Mouse (Mus musculus) spleen, adult 2 months (tissue): ENCODE results near the gene Hfe.

ENCODE experiments used
- CTCF ChIP-seq: fragments of 200-500 bp; IDR thresholded peaks from 2 replicates; pipeline ENCODE4 v1.5.1; 2011; ENCODE audit warnings: mild to moderate bottlenecking, inconsistent platforms; ENCODE audit not compliant: insufficient read depth, insufficient read length, insufficient replicate concordance; ENCODE audit errors: extremely low read depth
- POLR2A ChIP-seq: fragments of 200-500 bp; IDR thresholded peaks from 2 replicates; pipeline ENCODE4 v1.6.1; 2011; ENCODE audit warnings: low read depth, low read length, inconsistent platforms

DNA sequence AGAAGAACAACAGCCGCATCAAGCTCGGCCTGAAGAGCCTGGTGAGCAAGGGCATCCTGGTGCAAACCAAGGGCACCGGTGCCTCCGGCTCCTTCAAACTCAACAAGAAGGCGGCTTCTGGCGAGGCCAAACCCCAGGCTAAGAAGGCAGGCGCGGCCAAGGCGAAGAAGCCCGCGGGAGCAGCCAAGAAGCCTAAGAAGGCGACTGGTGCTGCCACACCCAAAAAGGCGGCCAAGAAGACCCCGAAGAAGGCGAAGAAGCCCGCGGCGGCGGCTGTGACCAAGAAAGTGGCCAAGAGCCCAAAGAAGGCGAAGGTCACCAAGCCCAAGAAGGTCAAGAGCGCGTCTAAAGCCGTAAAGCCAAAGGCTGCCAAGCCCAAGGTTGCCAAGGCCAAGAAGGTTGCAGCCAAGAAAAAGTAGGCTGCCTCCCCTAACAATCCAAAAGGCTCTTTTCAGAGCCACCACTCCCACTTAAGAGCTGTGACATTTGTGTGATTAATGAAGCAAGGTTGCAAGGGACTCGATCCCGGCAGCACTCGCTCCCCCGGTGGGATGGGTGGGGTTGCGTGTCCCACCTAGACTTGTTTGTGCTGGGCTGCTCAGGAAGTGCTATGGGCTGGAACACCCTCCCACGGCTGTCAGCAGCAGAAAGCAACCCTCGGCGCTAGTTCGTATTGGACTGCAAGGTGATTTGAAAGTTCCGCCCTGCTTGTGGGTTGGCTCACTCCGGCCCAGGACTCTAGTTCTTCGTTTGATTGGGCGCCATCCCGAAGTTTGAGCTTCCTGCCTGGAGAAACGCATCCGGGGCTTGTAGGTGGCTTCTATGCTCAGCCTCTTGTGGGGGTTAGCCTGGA, 28.6 kb upstream of the Hfe start:
- TF ChIP-seq CTCF (no peak), POLR2A (peak; percentile 89)
